Mouse (Mus musculus) cerebellum, adult 2 months (tissue): ENCODE measurements around the gene Caly. TPM values are rescaled to one million over a fixed set of nuclear protein-coding genes. Genes with fewer than 3 reads are reported as not detected.

ENCODE experiments used
- DNase-seq, 2 experiments: peaks; one replicate each; pipeline ENCODE4 v3.0.0; 2021
- H3K27ac ChIP-seq: fragments of 200-500 bp; 2 replicates; pipeline ENCODE4 v1.5.1; 2012; ENCODE audit warnings: low read length, control low read depth, inconsistent platforms; ENCODE audit not compliant: insufficient read depth
- H3K27me3 ChIP-seq: fragments of 200-500 bp; 2 replicates; pipeline ENCODE4 v1.6.1; 2012; ENCODE audit warnings: inconsistent platforms, mild to moderate bottlenecking, low read length, moderate library complexity; ENCODE audit not compliant: control insufficient read depth, insufficient read depth
- H3K4me1 ChIP-seq: fragments of 200-500 bp; 2 replicates; pipeline ENCODE4 v1.6.1; 2011; ENCODE audit warnings: low read length; ENCODE audit not compliant: control insufficient read depth, insufficient read depth
- H3K4me3 ChIP-seq: fragments of 200-500 bp; replicated peaks from 2 replicates; pipeline ENCODE3; 2011; ENCODE audit warnings: mild to moderate bottlenecking, low read depth, low read length, control low read depth; ENCODE audit not compliant: insufficient read depth
- CTCF ChIP-seq: fragments of 200-500 bp; IDR thresholded peaks from 2 replicates; pipeline ENCODE4 v1.5.1; 2011; ENCODE audit warnings: low read depth, mild to moderate bottlenecking, control low read depth, low read length, moderate library complexity, borderline replicate concordance; ENCODE audit not compliant: insufficient read depth
- POLR2A ChIP-seq: fragments of 200-500 bp; IDR thresholded peaks from 2 replicates; pipeline ENCODE4 v1.6.1; 2011; ENCODE audit warnings: low read length, control low read depth, borderline replicate concordance; ENCODE audit not compliant: insufficient read depth
- WGBS: fragments of 180-500 bp; shearing (Covaris S2); methylation state at CpG from one replicate; pipeline ENCODE4 v1.1.7; 2018; 5-methylcytosine and 5-hydroxymethylcytosine counted together
- polyA plus RNA-seq: library from polyadenylated mRNA; depleted of rRNA; stranded (reverse); fragments of >200 nt; gene quantifications from 2 replicates; pipeline ENCODE4 v1.2.3, GENCODE M21; 2012; rRNA removed

Caly gene
- polyA plus RNA-seq, 1 experiment: 198 TPM

DNA sequence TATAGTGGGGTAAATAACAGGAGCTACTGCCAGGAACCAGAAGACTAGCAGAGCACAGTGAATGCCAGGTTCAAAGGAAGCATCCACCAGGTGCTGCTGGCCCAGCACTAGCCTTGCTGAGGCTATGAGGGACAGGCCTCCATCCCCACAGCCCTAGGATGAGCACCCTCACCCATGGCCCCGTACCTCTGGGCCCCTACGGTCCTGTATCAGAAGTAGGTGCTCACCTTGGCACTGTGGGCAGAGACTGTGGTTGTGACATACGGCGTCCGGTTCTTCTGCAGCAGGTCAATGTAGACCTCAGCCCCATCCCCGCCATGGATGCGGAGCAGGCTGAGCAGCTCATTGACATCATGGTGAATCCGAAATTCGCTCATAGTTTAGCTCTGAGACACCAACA lies 49.0 kb downstream of the Caly start:
- no peak for DNase-seq
- Histone ChIP-seq H3K27ac (no peak overlapping the region), H3K4me3 (no peak overlapping the region), H3K4me1 (peaks cover 6% of the 10 kb centered on the region; the same call in 1 of the 2 replicates), H3K27me3 (no peaks in the 10 kb centered on the region)
- 97% methylated on average over 9 of the region's 9 CpGs for WGBS
- TF ChIP-seq POLR2A: no peak
- TF ChIP-seq CTCF: no peak

GRCm38 (mm10) chr7:140032366-140032765 lies 50.0 kb downstream of the Caly start:
- TF ChIP-seq CTCF (no peak), POLR2A (no peak)
- WGBS: 94% methylated on average over 10 of the region's 10 CpGs
- Histone ChIP-seq H3K4me1 (peaks cover 3% of the 10 kb centered on the region; the same call in 1 of the 2 replicates), H3K27ac (no peak overlapping the region), H3K4me3 (no peak overlapping the region), H3K27me3 (no peaks in the 10 kb centered on the region)
- DNase-seq: no peak

DNA sequence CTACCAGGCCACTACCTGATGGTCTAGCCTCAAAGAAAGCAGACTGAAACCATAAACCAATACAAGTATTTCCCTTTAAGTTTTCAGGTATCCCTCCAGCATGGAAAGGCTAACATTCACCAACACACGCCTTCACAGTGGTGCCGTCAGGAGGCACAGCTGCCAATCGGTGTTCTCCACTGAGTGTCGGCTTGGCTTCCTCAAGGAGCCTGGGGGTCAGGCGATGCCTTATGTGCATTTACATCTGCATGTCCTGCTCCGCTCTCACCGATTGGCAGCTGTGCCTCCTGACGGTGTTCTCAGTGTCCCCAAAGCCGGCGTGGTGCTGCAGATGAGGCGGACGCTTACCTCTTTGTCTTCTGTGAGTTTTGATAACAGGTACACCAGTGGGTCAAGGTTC lies 50.6 kb downstream of the Caly start:
- no peaks in the 10 kb centered on the region for H3K4me1 ChIP-seq
- no peak overlapping the region for H3K4me3 ChIP-seq
- TF ChIP-seq POLR2A: no peak
- no peak for TF ChIP-seq CTCF
- 92% methylated on average over 12 of the region's 12 CpGs for whole genome bisulfite sequencing
- no peak for DNase-seq
- no peak overlapping the region for H3K27ac ChIP-seq
- no peaks in the 10 kb centered on the region for H3K27me3 ChIP-seq

Other genes starting within 250 kb of the Caly start
- gene Adgra1, start 248.4 kb downstream of the Caly start, polyA plus RNA-seq: 19.9 and 21.5 TPM in 2 replicates
- 139 and 160 TPM in 2 replicates for gene Kndc1, start 187.9 kb downstream of the Caly start, polyA plus RNA-seq
- gene Utf1, start 138.8 kb downstream of the Caly start, polyA plus RNA-seq: 0.16 TPM in 1 of 2 replicates, not detected in the other
- gene 6430531B16Rik, start 103.8 kb downstream of the Caly start, polyA plus RNA-seq: 0.21 and 0.39 TPM in 2 replicates
- gene Adam8, start 90.0 kb downstream of the Caly start, polyA plus RNA-seq: 2.8 and 4.1 TPM in 2 replicates
- 75.8 and 76.9 TPM in 2 replicates for gene Zfp511, start 46.2 kb downstream of the Caly start, polyA plus RNA-seq
- gene Tubgcp2, start 45.9 kb downstream of the Caly start, polyA plus RNA-seq: 51.4 and 54.5 TPM in 2 replicates
- not detected in 2 replicates for gene Msx3, start 33.5 kb downstream of the Caly start, polyA plus RNA-seq
- gene Prap1, start 10.8 kb upstream of the Caly start, polyA plus RNA-seq: not detected in 2 replicates
- gene Fuom, start 19.9 kb upstream of the Caly start, polyA plus RNA-seq: 94.7 and 98.3 TPM in 2 replicates
- 5.0 and 5.9 TPM in 2 replicates for gene Paox, start 33.3 kb upstream of the Caly start, polyA plus RNA-seq
- 90.9 and 98.6 TPM in 2 replicates for gene Echs1, start 33.9 kb upstream of the Caly start, polyA plus RNA-seq
- 42.4 and 45.9 TPM in 2 replicates for gene Mtg1, start 55.0 kb upstream of the Caly start, polyA plus RNA-seq
- 25.9 and 27.7 TPM in 2 replicates for gene Sprn, start 72.3 kb upstream of the Caly start, polyA plus RNA-seq
- not detected in 2 replicates for gene Olfr522, start 82.2 kb upstream of the Caly start, polyA plus RNA-seq
- gene Olfr523, start 90.7 kb upstream of the Caly start, polyA plus RNA-seq: 0.10 TPM in 2 replicates
- gene Olfr524, start 123.4 kb upstream of the Caly start, polyA plus RNA-seq: not detected in 2 replicates
- 0.03 TPM in 1 of 2 replicates, not detected in the other for gene Cd163l1, start 135.7 kb upstream of the Caly start, polyA plus RNA-seq
- 0.10 and 0.13 TPM in 2 replicates for gene 5830411N06Rik, start 164.7 kb upstream of the Caly start, polyA plus RNA-seq
- not detected in 2 replicates for gene Olfr525, start 238.3 kb upstream of the Caly start, polyA plus RNA-seq